Mouse (Mus musculus) urinary bladder, adult 18-20 months (tissue): ENCODE data around the gene Cgrrf1.
"Not testable (repeated sequence)": the region's sequence is repeated elsewhere in the genome, so short reads cannot be mapped to it uniquely, and the experiment has no call there.

Source experiments
- DNase-seq, 2 experiments: peaks; one replicate each; pipeline ENCODE4 v3.0.0; 2022; ENCODE audit warnings: low spot score in 2 of 2, mixed read lengths in 2 of 2

The Cgrrf1 gene

DNA sequence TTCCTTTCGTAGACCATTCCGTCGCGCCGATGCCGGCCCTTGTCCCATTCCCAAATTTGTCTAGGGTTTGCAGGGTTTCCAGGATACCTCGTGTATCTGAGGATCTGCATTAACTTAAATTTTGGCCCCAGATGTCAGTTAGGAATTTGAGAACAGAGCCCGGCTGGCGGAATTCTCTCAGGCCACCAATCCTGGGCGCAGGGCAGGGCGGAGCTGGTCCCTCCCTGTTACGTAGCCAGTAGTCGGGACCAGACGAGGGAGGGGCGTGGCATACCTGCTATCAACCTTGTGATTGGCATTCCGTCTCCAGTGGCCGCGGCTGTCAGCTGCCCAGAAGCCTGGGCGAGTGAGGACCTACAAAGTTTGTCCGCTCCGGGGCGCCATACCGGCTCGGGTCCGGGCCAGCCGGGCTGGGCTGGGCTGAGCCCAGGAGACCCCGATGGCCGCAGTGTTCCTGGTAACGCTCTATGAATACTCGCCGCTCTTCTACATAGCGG is at the start of gene Cgrrf1:
Cgrrf1 (plus strand) TSS at position 289 of the 497 bp plus-strand sequence.
- peak; percentile 88 to 92 for DNase-seq

DNA sequence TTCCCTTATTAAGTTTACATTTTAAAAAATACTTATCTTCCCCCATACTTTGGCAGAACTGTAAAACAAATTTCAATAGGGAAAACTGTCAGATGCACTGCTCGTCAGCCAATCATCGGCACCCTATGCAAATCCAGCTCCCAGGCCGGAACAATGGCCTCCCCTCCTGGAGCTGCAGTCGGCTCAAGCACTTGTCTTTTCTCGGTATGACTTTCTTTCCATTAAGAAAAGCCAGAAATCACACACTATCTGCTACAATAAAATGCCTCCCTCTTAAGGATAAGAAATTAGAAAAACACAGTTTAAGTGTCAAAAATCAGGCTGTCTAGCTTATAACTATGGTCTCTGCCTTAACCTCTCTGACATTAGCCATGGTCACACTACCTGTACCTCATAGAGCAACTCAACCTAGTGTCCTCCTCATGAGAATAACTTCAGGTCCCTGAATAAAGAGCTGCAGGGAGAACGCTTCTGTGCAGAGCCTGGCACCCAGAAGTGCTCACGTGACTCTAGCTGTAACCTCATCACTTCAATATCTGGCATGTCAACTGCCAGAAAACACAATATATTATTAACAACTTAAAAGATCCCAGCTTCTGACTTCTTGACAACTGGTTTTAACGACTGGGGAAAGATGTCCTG is 49.6 kb upstream of the Cgrrf1 start:
- no peak for DNase-seq

DNA sequence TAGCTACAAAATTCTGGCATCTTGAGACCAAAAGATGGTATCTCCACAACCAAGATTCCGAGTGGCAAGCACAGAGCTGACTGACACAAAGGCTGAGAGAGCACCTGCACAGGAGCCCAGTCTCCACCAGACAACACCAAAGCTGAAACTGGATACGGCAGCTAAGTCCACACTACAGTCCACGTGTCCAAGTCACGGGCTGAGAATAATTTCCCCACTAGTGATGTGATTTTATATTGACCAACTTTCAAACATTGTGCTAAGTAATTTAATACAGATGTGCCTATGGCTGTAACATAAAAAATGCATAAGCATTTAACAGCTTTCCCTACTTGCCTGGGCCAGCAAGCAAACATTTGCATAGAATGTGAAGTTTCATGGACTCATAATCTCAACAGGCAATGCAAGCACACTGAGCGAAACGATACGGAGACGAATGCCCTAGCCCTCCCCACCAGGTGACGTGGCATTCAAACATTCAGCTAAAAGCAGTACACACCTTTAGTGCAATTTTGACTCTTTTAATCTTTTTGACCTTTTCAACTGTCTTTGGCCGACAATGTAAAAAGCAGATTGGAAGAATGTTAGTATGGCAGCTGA is 48.5 kb upstream of the Cgrrf1 start:
- no peak for DNase-seq

DNA sequence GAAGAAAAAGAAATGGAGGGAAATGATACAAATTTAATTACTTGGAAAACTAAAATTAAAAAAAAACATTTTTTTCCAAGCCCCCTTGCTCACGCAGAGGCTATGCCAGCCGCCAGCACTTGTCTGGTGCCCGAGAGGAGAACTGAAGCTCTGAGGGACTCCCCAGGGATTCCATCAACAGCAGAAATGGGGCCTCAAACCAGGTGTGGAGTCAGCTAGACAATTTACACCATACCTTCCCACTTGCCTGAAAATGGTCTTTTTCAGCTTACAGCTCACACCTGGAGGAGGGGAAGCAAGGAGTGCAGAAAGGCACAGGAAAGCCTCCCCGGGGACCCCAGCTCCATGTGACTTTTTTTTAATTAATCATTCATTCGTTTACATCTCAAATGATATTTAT is 46.7 kb upstream of the Cgrrf1 start:
- no peak for DNase-seq

DNA sequence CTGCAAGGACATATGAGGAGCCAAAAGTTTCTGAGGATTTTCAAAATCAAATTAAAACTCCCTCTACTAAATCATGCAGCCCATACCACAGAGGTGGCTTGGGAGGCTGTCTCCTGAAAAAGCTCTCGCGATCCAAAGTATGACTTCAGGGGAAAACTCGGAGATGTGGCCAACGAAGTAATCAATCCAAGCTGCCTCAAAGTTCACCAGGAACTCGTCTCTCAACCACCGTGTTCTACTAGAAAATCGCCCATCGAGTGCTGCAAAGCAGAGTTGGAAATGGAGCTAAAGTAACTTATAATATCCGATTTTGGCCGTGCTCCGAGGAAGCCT is 44.5 kb upstream of the Cgrrf1 start:
- no peak for DNase-seq

DNA sequence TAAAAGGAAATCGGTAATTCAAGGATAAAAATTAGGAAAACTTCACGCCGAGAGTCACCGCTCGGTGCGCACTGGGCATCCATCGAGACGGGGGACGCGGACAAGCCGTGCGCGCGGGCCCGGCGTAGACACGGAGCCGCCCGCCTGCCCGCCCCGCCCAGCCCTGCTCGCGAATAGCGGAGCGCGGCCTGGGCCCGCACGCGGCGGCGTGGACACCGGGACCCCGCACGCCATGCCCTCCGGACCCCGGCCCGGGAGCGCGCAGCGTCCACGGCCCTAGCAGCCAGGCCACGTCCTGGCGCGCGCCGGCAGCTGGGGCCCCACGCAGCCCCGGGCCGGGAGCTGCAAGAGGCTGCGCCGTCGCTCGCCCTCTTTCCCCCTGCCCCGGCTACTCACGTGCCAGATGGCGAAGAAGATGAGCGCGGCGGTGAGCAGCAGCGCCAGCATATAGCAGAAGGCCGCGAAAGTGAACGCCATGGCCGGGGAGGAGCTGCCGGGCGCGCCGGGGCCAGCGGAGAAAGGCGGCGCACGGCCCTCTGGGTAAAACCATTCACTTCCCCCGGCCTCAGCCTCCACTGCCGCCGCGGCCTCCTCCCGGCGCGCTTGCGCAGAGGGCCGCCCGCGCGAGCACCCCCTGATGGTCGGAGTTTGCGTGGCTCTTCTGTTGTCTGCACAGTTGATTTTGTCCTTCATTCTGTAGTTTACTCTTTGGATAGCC is 44.0 kb upstream of the Cgrrf1 start, which contains the start of gene Cnih1:
Cnih1 (minus strand) TSS at position 625 of the 718 bp plus-strand sequence.
- DNase-seq, result peak; percentile 84 to 91

DNA sequence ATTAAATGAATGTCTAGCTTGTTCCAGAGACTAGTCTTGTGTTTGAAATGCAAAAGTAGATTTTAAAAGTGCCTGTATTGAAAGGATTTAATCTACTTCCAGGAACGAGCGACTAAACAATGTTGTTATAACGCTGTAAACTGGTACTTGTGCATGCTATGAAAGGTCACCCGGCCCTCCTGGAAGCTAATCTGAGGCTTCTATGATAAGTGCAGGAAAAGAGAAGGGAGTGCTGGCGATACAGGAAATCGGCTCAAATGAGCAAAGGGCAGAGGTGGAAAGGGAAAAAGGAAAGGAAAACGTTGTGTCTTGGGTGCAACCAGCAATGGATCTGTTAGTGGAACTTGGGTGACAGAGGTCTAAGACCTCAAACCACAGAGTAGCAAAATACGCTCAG is 43.4 kb upstream of the Cgrrf1 start:
- DNase-seq, result no peak

DNA sequence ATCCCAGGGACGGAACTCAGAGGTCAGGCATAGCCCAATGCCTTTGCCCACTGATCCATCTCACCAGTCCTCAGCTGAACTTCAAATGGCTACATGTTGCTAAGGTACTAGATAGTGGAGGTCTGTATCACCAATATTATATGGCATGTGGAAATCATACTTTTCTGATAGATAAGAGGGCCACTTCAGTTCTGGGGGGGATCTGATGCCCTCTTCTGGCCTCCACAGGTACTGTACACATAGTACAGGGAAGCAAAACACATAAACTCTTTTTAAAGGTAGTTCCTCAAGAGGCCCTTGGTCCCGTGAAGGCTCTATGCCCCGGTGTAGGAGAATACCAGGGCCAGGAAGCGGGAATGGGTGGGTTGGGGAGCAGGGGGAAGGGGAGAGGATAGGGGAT is 41.6 kb upstream of the Cgrrf1 start:
- no peak for DNase-seq

DNA sequence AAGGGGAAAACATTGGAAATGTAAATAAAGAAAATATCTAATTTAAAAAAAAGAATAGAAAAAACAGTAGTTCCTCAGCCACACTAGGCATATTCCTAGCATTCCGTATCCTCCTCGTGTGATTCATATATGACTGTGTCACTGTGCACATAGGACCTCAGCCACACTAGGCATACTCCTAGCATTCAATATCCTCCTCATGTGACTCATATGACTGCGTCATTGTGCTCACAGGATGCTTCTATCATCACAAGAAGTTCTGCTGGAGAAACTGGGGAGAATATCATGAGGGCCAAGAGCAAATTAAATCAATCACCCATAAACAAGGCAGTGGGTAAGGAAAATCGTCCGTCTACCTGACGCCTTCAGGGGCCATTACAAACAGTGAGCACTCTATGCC is 41.2 kb upstream of the Cgrrf1 start:
- DNase-seq, result no peak

DNA sequence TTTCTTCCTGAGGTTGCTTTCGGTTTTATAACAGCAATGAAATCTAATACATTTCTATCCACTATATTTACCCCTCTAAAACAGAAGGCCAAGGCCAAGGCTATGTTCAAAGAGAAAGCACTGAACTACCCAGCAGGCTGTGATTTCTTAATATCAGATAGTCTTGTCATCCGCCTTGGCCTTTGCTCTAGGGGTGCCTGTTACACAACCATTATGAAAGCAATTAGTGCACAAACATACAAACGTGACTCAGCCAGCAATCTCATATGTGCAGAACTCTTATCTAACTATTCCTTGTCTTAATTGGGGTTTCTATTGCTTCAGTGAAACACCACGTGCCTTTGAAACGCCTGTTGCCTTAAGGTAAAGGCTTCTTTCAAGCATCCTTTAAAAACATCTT is 37.8 kb upstream of the Cgrrf1 start:
- peak in 1 of 2 experiments; percentile 20 for DNase-seq

DNA sequence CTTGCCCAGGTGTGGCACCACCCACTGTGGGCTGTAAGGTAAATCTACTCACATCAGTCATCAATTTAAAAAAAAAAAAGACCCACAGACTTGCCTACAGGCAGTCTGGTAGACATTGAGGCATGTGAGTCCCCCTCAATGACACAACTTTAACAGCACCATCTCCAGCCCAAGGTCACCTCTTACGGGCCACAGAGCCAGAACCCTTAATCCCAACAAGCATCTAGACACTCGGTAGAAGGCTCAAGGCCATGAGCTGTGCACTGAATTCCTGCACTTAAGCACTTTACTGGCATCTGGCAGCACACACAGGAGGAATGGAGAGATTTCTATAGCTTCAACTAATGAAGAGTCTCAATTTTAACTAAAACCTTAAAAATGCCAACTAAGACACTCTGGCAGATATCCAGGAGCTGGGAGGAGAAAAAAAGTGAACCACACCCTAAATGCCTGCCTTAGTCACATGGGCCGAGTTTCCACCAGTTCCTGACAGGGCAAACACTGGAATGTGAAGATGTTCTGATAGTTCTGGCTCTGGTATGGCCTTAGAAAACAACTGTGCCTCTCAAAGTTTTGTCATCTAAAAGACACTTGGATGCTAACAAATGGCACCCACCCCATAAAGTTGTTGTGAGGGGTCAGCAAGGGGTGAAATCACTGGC is 31.1 kb upstream of the Cgrrf1 start:
- no peak for DNase-seq

DNA sequence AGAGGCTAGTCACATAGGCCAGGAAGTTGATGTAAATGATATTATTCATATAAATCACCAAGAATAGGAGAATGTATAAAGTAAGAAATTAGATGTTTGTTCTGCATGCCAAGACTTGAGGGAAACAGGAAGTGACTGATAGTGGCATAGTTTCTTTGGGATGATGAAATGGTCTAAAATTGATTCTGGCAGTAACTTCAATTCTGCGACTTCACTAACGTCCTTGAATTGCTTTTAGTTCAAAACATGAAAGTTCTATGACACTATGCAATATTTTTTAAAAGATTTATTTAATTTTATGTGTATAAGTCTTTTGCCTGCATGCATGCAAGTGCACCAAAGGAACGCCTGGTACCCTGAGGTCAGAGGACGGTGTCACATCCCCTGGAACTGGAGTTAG is 28.7 kb upstream of the Cgrrf1 start:
- no peak for DNase-seq

DNA sequence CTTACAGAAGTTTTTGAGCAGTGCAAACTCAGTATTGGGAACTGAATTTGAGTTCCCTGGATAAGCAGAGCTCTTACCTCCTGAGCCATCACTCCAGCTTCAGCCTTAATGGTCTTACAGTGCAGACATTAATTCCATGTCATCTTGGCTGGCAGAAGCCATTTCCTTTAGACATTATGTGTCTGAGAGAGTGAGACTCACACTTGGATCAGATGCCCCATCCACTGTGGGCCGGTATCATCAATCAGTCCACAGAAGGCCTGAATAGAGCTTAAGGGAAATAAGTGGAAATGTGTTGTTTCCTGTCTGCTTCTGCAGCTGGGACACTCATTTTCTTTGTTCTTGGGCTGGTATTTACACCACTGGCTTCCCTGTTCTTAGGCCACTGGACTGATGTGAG is 28.1 kb upstream of the Cgrrf1 start:
- no peak for DNase-seq

DNA sequence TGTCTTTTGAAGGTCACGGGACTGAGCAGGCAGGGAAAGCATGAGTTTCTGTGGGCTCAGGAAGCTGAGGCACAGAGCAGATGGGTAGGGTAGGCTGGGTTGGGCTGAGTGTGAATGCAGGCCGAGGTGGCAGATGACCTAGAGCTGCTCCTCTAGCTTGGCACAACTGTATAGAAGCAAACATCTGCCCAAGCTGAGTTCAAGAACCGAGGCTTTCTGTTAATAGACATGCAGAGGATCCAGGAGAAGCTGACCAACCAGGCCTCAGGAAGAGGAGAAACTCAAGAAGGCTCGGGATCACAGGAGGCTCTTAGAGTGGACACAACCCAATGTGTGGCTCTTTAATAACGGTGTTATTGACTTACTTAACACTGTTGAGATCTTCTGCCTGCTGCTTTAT is 25.7 kb upstream of the Cgrrf1 start:
- DNase-seq, result no peak

DNA sequence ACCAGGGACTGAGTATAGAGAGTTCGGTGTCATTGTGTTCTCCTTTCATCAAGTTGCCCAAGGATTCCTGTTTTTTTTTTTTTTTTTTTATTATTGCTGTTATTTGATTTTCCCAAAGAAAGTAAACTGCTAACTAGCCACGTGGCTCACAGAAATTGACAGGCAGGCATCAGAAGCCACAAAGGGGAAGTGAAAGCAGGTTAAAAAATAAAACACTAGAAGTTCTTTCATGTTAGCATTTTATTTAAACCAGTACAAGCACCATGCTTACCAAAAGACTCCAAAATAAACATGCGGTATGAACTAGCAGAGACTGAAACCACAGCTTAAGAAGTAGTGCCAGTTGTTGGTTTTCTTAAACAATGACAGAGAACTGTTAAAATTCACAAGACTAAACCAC is 24.0 kb upstream of the Cgrrf1 start:
- DNase-seq, result no peak

DNA sequence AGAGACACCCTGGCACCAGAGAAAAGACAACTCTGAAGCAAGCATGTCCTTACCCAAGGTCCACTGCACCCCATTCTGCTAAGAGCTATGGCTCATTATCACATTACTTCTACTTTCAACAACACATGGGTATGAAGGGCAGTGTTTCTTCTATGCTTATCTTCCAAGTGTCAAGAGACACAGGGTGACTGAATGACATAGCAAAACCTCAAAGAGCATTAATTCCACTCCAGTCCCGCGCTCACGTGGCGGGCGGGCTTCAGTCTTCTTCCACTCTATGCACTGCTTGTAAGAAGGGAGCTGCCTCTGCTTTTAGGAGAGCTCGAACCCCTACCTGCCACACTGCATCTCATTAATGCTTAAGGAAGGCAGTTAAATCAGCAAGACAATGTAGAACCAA is 16.3 kb upstream of the Cgrrf1 start:
- no peak for DNase-seq

DNA sequence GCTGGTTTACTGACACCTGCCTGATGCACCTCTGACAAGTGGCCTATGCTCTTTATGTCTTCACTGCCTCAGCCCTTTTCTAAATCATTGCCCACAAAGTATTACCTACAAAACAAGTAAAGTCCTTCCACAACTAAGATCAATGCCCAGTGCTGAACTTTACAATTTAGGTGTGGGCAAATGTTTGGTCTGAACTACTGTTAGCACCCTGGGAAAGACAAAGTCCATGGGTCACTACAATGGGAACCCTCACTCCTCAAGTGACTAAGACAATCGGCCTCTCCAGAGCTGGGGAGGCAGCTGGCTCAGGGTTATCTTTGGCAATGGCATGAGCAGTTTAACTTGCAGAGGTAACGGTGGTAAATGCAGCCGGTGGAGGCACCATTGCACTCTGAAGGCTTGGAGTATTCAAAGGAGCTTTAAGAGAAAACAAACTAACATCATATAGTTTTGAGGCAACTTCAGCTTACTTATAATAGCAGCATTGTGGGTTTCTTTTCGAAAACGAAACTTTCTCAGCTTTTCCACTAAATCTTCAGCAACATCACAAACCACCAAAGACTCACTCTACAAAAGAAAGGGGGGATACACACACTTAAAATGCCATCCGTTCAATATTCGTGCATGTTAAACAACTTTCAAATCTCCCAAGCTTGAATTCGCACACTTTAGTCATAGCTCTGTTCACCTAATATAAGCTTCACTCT is 14.9 kb upstream of the Cgrrf1 start:
- no peak for DNase-seq

DNA sequence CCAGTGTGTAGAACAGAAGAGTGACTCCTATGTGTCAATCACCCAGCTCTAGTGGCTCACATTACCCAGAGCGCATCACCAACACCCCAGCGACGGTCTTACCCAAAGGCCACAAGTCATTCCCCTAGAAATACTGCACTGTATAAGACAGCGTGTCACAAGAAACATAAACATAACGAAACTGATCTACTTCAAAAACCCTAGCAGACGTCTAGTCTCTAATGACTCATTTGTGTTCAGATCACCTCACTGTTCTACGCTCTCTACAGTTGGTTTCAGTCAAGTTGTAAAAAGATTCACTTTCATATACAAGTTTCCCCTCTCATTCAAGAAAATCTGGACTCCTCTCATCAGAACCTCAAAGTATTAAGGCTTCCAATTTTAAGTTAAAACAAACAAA is 13.2 kb upstream of the Cgrrf1 start:
- DNase-seq, result no peak

DNA sequence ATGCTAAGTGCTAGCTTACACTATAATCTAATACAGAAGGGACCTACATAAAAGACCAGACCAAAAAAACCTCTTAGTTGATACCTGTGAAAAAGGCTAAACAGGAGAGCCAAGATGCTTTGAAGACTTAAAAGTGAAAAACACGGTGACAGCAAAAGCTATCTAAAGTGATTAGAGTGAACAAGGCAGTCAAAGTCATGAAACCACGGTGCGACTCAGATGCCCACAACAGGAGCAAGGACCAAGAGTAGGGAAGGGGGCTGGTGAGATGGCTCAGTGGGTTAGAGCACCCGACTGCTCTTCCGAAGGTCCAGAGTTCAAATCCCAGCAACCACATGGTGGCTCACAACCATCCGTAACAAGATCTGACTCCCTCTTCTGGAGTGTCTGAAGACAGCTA is 12.0 kb upstream of the Cgrrf1 start:
- DNase-seq, result not testable (repeated sequence)

DNA sequence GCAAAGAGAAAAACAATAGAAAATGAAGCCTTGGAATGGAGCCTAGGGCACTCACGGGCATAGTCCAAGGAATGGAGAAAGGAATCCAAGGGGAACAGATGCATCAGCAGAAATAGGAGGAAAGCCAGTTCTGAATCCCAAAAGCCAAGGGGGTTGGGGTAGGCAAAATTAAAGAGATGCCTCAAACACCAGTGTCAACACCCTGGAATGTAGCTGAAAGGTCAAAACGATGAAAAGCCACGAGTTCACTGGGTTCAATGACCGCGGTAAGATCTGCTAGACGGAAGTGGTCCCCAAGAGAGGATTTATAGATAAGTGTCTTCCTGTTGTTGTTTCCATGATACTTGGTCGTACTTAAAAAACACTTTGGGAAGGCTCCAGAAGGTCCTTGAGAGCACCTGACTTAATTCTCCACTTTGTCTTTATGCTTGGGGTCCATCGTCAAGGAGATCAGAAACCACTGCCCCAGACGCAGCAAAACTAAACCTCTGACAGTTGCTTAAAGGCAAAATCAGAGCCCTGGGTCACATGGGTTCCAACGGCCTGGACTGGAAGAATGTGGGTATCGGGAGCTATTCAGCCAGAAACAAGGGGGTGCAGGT is 10.6 kb upstream of the Cgrrf1 start:
- no peak for DNase-seq

DNA sequence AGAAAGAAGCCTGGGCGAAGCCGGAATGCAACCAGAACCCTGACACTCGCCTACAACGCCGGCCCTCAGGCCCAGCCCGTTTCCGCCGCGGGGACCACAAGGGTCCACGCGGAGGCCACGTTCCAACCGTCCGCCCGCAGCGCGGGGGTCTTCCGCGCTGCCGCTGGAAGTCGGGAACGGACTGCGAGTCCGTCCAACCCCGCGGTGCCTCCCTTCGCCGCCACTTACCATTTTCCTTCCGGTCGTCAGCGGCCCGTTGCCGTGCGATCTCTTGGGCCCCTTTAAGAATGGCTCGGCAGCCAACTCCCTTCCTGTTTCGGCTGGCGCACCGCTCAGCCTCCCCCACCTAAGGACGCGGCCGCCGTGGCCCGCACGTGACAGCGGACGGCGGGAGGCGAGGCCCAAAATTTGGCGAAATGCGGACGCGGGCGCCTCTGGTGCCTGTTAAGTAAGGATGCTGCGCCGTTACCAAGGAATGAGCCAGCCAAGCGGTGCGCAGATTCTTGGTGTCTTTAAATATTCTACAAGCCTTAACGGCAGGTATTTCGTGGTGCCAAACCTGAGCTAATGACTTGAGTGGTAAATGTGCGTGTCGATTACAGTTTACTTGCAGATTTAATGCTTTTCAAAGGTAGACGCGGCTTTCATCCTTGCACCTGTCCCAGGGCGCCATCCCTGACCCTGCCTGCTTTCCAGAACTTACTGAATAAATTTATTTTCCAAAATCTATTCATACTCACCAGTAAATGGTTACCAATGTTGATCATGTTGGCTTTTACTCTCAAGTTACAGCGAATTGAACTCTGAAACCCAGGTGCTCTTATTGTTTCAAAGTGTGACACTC is 9.8 kb upstream of the Cgrrf1 start, which contains the start of gene Gmfb:
Gmfb (minus strand) TSS at position 370 of the 844 bp plus-strand sequence.
- peak; percentile 95 for DNase-seq
